Mouse (Mus musculus): ENCODE measurements around the gene 0610009B22Rik. TPM values are rescaled to one million over a fixed set of nuclear protein-coding genes. Genes with fewer than 3 reads are reported as not detected.

Gene 0610009B22Rik
- polyA plus RNA-seq, 1 experiment = 27.9 TPM

- no peaks in the 10 kb centered on the region for H3K79me2 ChIP-seq (ENCODE audit: control insufficient read depth, insufficient read depth)
- H3ac ChIP-seq (ENCODE audit: control insufficient read depth, insufficient read length) = no peak overlapping the region
- no peak overlapping the region for H3K4me3 ChIP-seq
- H3K4me2 ChIP-seq (ENCODE audit: low read depth) = no peak overlapping the region
- no peak for TF ChIP-seq TCF3 (IDR thresholded peaks at IDR 0.05; ENCODE audit: insufficient read length, low read depth)
- TF ChIP-seq MYOG (IDR thresholded peaks at IDR 0.05; ENCODE audit: control insufficient read depth in 1 of 3, insufficient read depth in 1 of 3, insufficient read length in 2 of 3, low read depth in 2 of 3) = no peak
- no peak for TF ChIP-seq MAX (IDR thresholded peaks at IDR 0.05; ENCODE audit: low read depth)
- no peak for TF ChIP-seq MYOD1 (IDR thresholded peaks at IDR 0.05; ENCODE audit: control insufficient read depth in 1 of 3, insufficient read length in 2 of 3, low read depth in 2 of 3)
- TF ChIP-seq POLR2AphosphoS2 (IDR thresholded peaks at IDR 0.05; ENCODE audit: insufficient read length, low read depth) = no peak
- TF ChIP-seq E2F4 (IDR thresholded peaks at IDR 0.05; ENCODE audit: insufficient read depth) = no peak
- TF ChIP-seq SRF (IDR thresholded peaks at IDR 0.05; ENCODE audit: control insufficient read depth, insufficient read length, low read depth) = no peak
- no peak for TF ChIP-seq CEBPB (IDR thresholded peaks at IDR 0.05; ENCODE audit: insufficient read depth, poor library complexity, severe bottlenecking)
- TF ChIP-seq TCF12 (IDR thresholded peaks at IDR 0.05; ENCODE audit: insufficient read depth, poor library complexity, severe bottlenecking) = no peak
- TF ChIP-seq POLR2A (IDR thresholded peaks at IDR 0.05; ENCODE audit: insufficient read length, low read depth) = no peak
- TF ChIP-seq USF1 (IDR thresholded peaks at IDR 0.05; ENCODE audit: low read depth) = no peak
- H3K36me3 ChIP-seq (ENCODE audit: control insufficient read depth, insufficient read depth) = no peaks in the 10 kb centered on the region
- H3K27me3 ChIP-seq (ENCODE audit: control insufficient read depth, insufficient read depth, insufficient read length) = no peaks in the 10 kb centered on the region
Measured at GRCm38 (mm10) chr11:51654891-51655290, 33.8 kb downstream of the 0610009B22Rik start.

GRCm38 (mm10) chr11:51653736-51654135 is 34.9 kb downstream of the 0610009B22Rik start:
- no peaks in the 10 kb centered on the region for H3K36me3 ChIP-seq (ENCODE audit: control insufficient read depth, insufficient read depth)
- TF ChIP-seq TCF12 (IDR thresholded peaks at IDR 0.05; ENCODE audit: insufficient read depth, poor library complexity, severe bottlenecking) (no peak), TCF3 (IDR thresholded peaks at IDR 0.05; ENCODE audit: insufficient read length, low read depth) (no peak), POLR2AphosphoS2 (IDR thresholded peaks at IDR 0.05; ENCODE audit: insufficient read length, low read depth) (no peak), POLR2A (IDR thresholded peaks at IDR 0.05; ENCODE audit: insufficient read length, low read depth) (no peak), REST (IDR thresholded peaks at IDR 0.05; ENCODE audit: insufficient read depth, insufficient read length) (no peak), MYOG (IDR thresholded peaks at IDR 0.05; ENCODE audit: control insufficient read depth in 1 of 3, insufficient read depth in 1 of 3, insufficient read length in 2 of 3, low read depth in 2 of 3) (no peak), E2F4 (IDR thresholded peaks at IDR 0.05; ENCODE audit: insufficient read depth) (no peak), MYOD1 (IDR thresholded peaks at IDR 0.05; ENCODE audit: control insufficient read depth in 1 of 3, insufficient read length in 2 of 3, low read depth in 2 of 3) (no peak), CEBPB (IDR thresholded peaks at IDR 0.05; ENCODE audit: insufficient read depth, poor library complexity, severe bottlenecking) (no peak), MAX (IDR thresholded peaks at IDR 0.05; ENCODE audit: low read depth) (no peak), USF1 (IDR thresholded peaks at IDR 0.05; ENCODE audit: low read depth) (no peak), SRF (IDR thresholded peaks at IDR 0.05; ENCODE audit: control insufficient read depth, insufficient read length, low read depth) (no peak)
- no peak overlapping the region for H3K4me2 ChIP-seq (ENCODE audit: low read depth)
- H3K79me2 ChIP-seq (ENCODE audit: control insufficient read depth, insufficient read depth) = no peaks in the 10 kb centered on the region
- no peaks in the 10 kb centered on the region for H3K27me3 ChIP-seq (ENCODE audit: control insufficient read depth, insufficient read depth, insufficient read length)
- H3ac ChIP-seq (ENCODE audit: control insufficient read depth, insufficient read length) = no peak overlapping the region
- no peak overlapping the region for H3K4me3 ChIP-seq

DNA sequence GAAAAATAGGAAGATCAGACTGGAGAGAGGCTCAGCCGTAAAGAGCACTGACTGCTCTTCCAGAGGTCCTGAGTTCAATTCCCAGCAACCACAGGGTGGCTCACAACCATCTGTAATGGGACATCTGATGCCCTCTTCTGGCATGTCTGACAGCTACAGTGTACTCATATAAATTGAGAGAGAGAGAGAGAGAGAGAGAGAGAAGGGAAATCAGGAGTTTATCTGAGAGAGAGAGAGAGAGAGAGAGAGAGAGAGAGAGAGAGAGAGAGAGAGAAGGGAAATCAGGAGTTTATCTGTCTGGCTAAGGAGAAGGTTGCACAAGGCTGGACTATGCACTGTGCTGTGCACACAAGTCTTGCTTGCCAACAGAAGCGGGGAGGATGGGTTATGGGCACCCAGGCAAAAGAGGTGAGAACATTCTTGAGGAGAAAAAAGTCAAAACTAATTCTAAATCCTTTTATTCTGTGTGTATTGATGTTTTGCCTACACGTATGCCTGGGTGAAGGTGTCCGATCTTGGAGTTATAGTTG is 35.7 kb downstream of the 0610009B22Rik start:
- no peaks in the 10 kb centered on the region for H3K79me2 ChIP-seq (ENCODE audit: control insufficient read depth, insufficient read depth)
- no peak overlapping the region for H3ac ChIP-seq (ENCODE audit: control insufficient read depth, insufficient read length)
- H3K4me2 ChIP-seq (ENCODE audit: low read depth) = no peak overlapping the region
- no peak for TF ChIP-seq TCF12 (IDR thresholded peaks at IDR 0.05; ENCODE audit: insufficient read depth, poor library complexity, severe bottlenecking)
- TF ChIP-seq SRF (IDR thresholded peaks at IDR 0.05; ENCODE audit: control insufficient read depth, insufficient read length, low read depth) = no peak
- TF ChIP-seq CEBPB (IDR thresholded peaks at IDR 0.05; ENCODE audit: insufficient read depth, poor library complexity, severe bottlenecking) = no peak
- no peak for TF ChIP-seq E2F4 (IDR thresholded peaks at IDR 0.05; ENCODE audit: insufficient read depth)
- no peak for TF ChIP-seq MYOG (IDR thresholded peaks at IDR 0.05; ENCODE audit: control insufficient read depth in 1 of 3, insufficient read depth in 1 of 3, insufficient read length in 2 of 3, low read depth in 2 of 3)
- no peak for TF ChIP-seq USF1 (IDR thresholded peaks at IDR 0.05; ENCODE audit: low read depth)
- TF ChIP-seq MYOD1 (IDR thresholded peaks at IDR 0.05; ENCODE audit: control insufficient read depth in 1 of 3, insufficient read length in 2 of 3, low read depth in 2 of 3) = no peak
- TF ChIP-seq POLR2AphosphoS2 (IDR thresholded peaks at IDR 0.05; ENCODE audit: insufficient read length, low read depth) = no peak
- TF ChIP-seq POLR2A (IDR thresholded peaks at IDR 0.05; ENCODE audit: insufficient read length, low read depth) = no peak
- no peak for TF ChIP-seq TCF3 (IDR thresholded peaks at IDR 0.05; ENCODE audit: insufficient read length, low read depth)
- no peak for TF ChIP-seq REST (IDR thresholded peaks at IDR 0.05; ENCODE audit: insufficient read depth, insufficient read length)
- TF ChIP-seq MAX (IDR thresholded peaks at IDR 0.05; ENCODE audit: low read depth) = no peak
- H3K36me3 ChIP-seq (ENCODE audit: control insufficient read depth, insufficient read depth) = no peaks in the 10 kb centered on the region
- H3K4me3 ChIP-seq = no peak overlapping the region
- H3K27me3 ChIP-seq (ENCODE audit: control insufficient read depth, insufficient read depth, insufficient read length) = no peaks in the 10 kb centered on the region

DNA sequence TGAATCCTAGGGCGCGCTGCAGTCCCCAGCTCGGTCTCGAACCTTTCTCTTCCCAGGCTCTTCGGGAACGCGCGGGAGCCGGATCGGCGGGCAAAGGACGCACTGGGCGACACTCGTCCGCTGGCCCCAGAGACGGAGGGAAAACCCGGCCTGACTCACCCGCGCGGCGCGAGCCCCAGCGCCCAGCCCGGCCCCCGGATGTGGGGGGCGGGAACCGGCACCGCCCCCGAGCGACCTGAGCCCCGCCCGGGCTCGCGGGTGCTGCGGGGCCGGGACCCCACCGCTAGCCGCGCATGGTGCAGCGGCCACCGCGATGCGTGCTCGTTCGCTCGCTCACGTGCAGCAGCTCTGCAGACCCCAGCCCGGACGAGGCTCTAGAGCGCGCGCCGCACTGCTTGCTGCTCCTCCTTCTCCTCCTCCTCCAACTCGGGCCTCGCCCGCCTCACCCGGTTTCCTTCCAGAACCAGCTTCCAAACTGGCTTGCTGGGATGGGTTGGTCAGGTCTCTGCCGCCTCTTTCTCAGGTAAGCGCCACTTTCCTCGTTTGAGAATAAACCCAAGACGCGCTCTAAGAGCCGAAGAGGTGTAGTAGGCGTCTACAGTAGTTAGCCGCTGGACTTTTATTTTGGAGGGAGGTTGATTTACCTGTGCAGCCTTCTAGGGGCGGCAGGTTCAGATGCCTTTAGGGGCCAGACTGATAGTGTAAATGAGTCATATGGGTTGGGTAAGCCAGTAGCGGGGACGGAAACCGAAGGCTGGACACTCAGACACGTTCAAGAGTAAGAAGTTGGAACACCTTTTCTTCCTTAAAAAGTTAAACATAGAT is 37.8 kb downstream of the 0610009B22Rik start, which contains the start of the genes N4bp3 and D930048N14Rik:
Gene N4bp3, minus strand, starts transcription at position 152 of the 825 bp plus-strand sequence.
Gene D930048N14Rik, plus strand, starts transcription at position 264 of the 825 bp plus-strand sequence.
- Histone ChIP-seq H3K36me3 (ENCODE audit: control insufficient read depth, insufficient read depth) (no peaks in the 10 kb centered on the region), H3K4me2 (ENCODE audit: low read depth) (peak within 1 kb of the TSS; percentile 90), H3K79me2 (ENCODE audit: control insufficient read depth, insufficient read depth) (no peaks in the 10 kb centered on the region), H3K4me3 (peak within 1 kb of the TSS; percentile 54), H3K27me3 (ENCODE audit: control insufficient read depth, insufficient read depth, insufficient read length) (no peaks in the 10 kb centered on the region), H3ac (ENCODE audit: control insufficient read depth, insufficient read length) (peak within 1 kb of the TSS; percentile 36)
- TF ChIP-seq POLR2A (IDR thresholded peaks at IDR 0.05; ENCODE audit: insufficient read length, low read depth) (peak; percentile 60), USF1 (IDR thresholded peaks at IDR 0.05; ENCODE audit: low read depth) (no peak)
